In genomic region chr15:89322670-89323522, GRCm38 (mm10) we compare ENCODE assay signal across 9 mouse cellular contexts. TPM values are rescaled to one million over a fixed set of nuclear protein-coding genes. Genes with fewer than 3 reads are reported as not detected.
DNase-seq lines count a peak whose midpoint lies in the region; ATAC-seq and TF ChIP-seq lines count a peak whose summit lies in the region.
"Had no signal": no experiment of that assay in that cellular context is flagged by ENCODE, and none has a peak within 500 bp of the region (broad histone marks: within the 10 kb centered on the region; RNA-seq: fewer than 3 reads in every experiment).

Gene Adm2, plus strand, starts transcription at chr15:89322720.

- H3K4me1 ChIP-seq in forebrain, embryonic 15.5 days, result no peaks in the 10 kb centered on the region
- peaks cover 7% of the 10 kb centered on the region for H3K4me1 ChIP-seq in liver, embryonic 11.5 days (replicated peaks; ENCODE audit: control insufficient read depth, insufficient read depth, low read length)

- peaks cover 6% of the 10 kb centered on the region; the same call in 1 of the 2 replicates for H3K27me3 ChIP-seq in forebrain, embryonic 15.5 days
- H3K27me3 ChIP-seq in liver, embryonic 11.5 days (replicated peaks; ENCODE audit: control insufficient read depth, insufficient read depth, low read length), result peaks cover 12% of the 10 kb centered on the region; the same call in 1 of the 2 replicates

- WGBS in forebrain, embryonic 15.5 days, result 10% methylated on average over 26 of the region's 26 CpGs
- WGBS in liver, embryonic 11.5 days, result 7% methylated on average over 26 of the region's 26 CpGs

- DNase-seq in cerebellum, adult 9-11 months, result peak; percentile 14
- no peak for DNase-seq in cerebellum, adult 8-10 months
- peak; percentile 64 for DNase-seq in A20 (ENCODE audit: low read depth, low spot score)
- DNase-seq in liver, embryonic 11.5 days (ENCODE audit: low spot score), result no peak
- no peak for DNase-seq in thymus, postnatal 14 days
- DNase-seq in layer of hippocampus, adult 2 months (ENCODE audit: low spot score in 2 of 2), result no peak
- no peak for DNase-seq in layer of hippocampus, postnatal 14 days (ENCODE audit: low spot score in 2 of 2)
- DNase-seq: right cerebral cortex, adult 18-20 months had no signal

- no peak for TF ChIP-seq CTCF in layer of hippocampus, adult 2 months (conservative IDR thresholded peaks at IDR 0.05)

- H3K36me3 ChIP-seq in forebrain, embryonic 15.5 days, result no peaks in the 10 kb centered on the region
- H3K36me3 ChIP-seq in liver, embryonic 11.5 days (ENCODE audit: control insufficient read depth, insufficient read depth, low read length), result no peaks in the 10 kb centered on the region

- H3K27ac ChIP-seq in forebrain, embryonic 15.5 days (replicated peaks), result no peak within 1 kb of the TSS
- H3K27ac ChIP-seq in liver, embryonic 11.5 days (ENCODE audit: low read depth, low read length), result no peak within 1 kb of the TSS; the same call in 1 of the 2 replicates
- no peak within 1 kb of the TSS for H3K27ac ChIP-seq in layer of hippocampus, adult 2 months

- no peak within 1 kb of the TSS for H3K4me3 ChIP-seq in forebrain, embryonic 15.5 days
- H3K4me3 ChIP-seq in liver, embryonic 11.5 days (ENCODE audit: low read depth, low read length), result peak within 1 kb of the TSS; percentile 53
- H3K4me3 ChIP-seq in layer of hippocampus, adult 2 months, result no peak within 1 kb of the TSS

- H3K9me3 ChIP-seq in forebrain, embryonic 15.5 days, result no peaks in the 10 kb centered on the region
- no peaks in the 10 kb centered on the region for H3K9me3 ChIP-seq in liver, embryonic 11.5 days (ENCODE audit: control insufficient read depth, low read length)

- 0 out of 2 replicates have a peak within 1 kb of the TSS, but pooled peaks have one; percentile 16 for H3K4me2 ChIP-seq in forebrain, embryonic 15.5 days (replicated peaks)
- peak within 1 kb of the TSS; percentile 68 for H3K4me2 ChIP-seq in liver, embryonic 11.5 days

- H3K9ac ChIP-seq in forebrain, embryonic 15.5 days (replicated peaks), result no peak within 1 kb of the TSS
- H3K9ac ChIP-seq in liver, embryonic 11.5 days (ENCODE audit: low read depth, low read length), result peak within 1 kb of the TSS; percentile 71

- ATAC-seq in forebrain, embryonic 15.5 days (replicated peaks), result no peak
- ATAC-seq in liver, embryonic 11.5 days (replicated peaks; ENCODE audit: low FRiP score), result peak; percentile 63

RNA-seq across cellular contexts. Expression of gene Adm2, which starts in this region (rescaled TPM):
- polyA plus RNA-seq in forebrain, embryonic 15.5 days (2015; fragmentation: Nextera tagmentation; extraction: Ambion mirVana), result not detected in 2 replicates
- 6.6 and 7.0 TPM in 2 replicates for polyA plus RNA-seq in liver, embryonic 11.5 days (2014; fragmentation: Nextera tagmentation; extraction: Ambion mirVana)
- total RNA-seq in layer of hippocampus, adult 2 months (2021), result not detected
- total RNA-seq in layer of hippocampus, postnatal 14 days (2021), result not detected

Comparison
In these comparisons a context has a peak if more than half of its experiments do, and no peak if none do; other contexts are left out.
1. DNase-seq: peak in cerebellum, adult 9-11 months (single experiment) and A20 (single experiment); none in cerebellum, adult 8-10 months (single experiment), liver, embryonic 11.5 days (single experiment), thymus, postnatal 14 days (single experiment), layer of hippocampus, adult 2 months (0 of 2) and layer of hippocampus, postnatal 14 days (0 of 2).